Mouse (Mus musculus): Measurements from ENCODE around the gene Trib3. TPM values are rescaled to one million over a fixed set of nuclear protein-coding genes. Genes with fewer than 3 reads are reported as not detected.
A peak's percentile ranks its signal among the peaks of the same experiment; 100 is the strongest.
"Not testable (repeated sequence)": the region's sequence is repeated elsewhere in the genome, so short reads cannot be mapped to it uniquely, and the experiment has no call there.

Gene Trib3
- polyA plus RNA-seq, 1 experiment: 4.2 TPM

- H3K27ac ChIP-seq (ENCODE audit: control insufficient read depth, insufficient read depth, low read depth, low read length, poor library complexity): peak within 1 kb of the TSS; percentile 98
- TF ChIP-seq CTCF (IDR thresholded peaks at IDR 0.05; ENCODE audit: control insufficient read depth, insufficient read depth, low read length): no peak
- peak; percentile 91; the same call in 1 of the 2 replicates for TF ChIP-seq POLR2A (IDR thresholded peaks at IDR 0.05; ENCODE audit: borderline replicate concordance, control insufficient read depth, low read depth, low read length)
- no peaks in the 10 kb centered on the region; the same call in 1 of the 2 replicates for H3K4me1 ChIP-seq (ENCODE audit: control insufficient read depth, insufficient read depth, low read length)
- WGBS: under 1% methylated on average over 68 of the region's 70 CpGs
- H3K4me3 ChIP-seq (replicated peaks; ENCODE audit: control insufficient read depth, low read depth, low read length): peak within 1 kb of the TSS; percentile 98
These were observed 49.9 kb downstream of the Trib3 start, which contains the start of gene Tbc1d20 for GRCm38 (mm10) chr2:152293727-152294475. Tbc1d20 (plus strand) TSS chr2:152293828.

GRCm38 (mm10) chr2:152293179-152293726 is 50.6 kb downstream of the Trib3 start:
- H3K4me3 ChIP-seq (replicated peaks; ENCODE audit: control insufficient read depth, low read depth, low read length): peak overlapping the region; percentile 98
- 0 out of 2 replicates have a peak overlapping the region, but pooled peaks have one; percentile 12 for H3K27ac ChIP-seq (ENCODE audit: control insufficient read depth, insufficient read depth, low read depth, low read length, poor library complexity)
- H3K4me1 ChIP-seq (ENCODE audit: control insufficient read depth, insufficient read depth, low read length): no peaks in the 10 kb centered on the region; the same call in 1 of the 2 replicates
- WGBS: 2% methylated on average over 15 of the region's 15 CpGs
- TF ChIP-seq POLR2A (IDR thresholded peaks at IDR 0.05; ENCODE audit: borderline replicate concordance, control insufficient read depth, low read depth, low read length): no peak
- TF ChIP-seq CTCF (IDR thresholded peaks at IDR 0.05; ENCODE audit: control insufficient read depth, insufficient read depth, low read length): no peak

- Histone ChIP-seq H3K4me3 (replicated peaks; ENCODE audit: control insufficient read depth, low read depth, low read length) (no peak overlapping the region), H3K4me1 (ENCODE audit: control insufficient read depth, insufficient read depth, low read length) (no peaks in the 10 kb centered on the region; the same call in 1 of the 2 replicates), H3K27ac (ENCODE audit: control insufficient read depth, insufficient read depth, low read depth, low read length, poor library complexity) (no peak overlapping the region)
- WGBS: 81% methylated on average over 2 of the region's 2 CpGs
- no peak for TF ChIP-seq POLR2A (IDR thresholded peaks at IDR 0.05; ENCODE audit: borderline replicate concordance, control insufficient read depth, low read depth, low read length)
- TF ChIP-seq CTCF (IDR thresholded peaks at IDR 0.05; ENCODE audit: control insufficient read depth, insufficient read depth, low read length): no peak
These were observed 51.4 kb downstream of the Trib3 start for GRCm38 (mm10) chr2:152292475-152292874.

GRCm38 (mm10) chr2:152289623-152290022 is 54.2 kb downstream of the Trib3 start:
- WGBS: 57% methylated on average over 2 of the region's 2 CpGs
- H3K4me3 ChIP-seq (replicated peaks; ENCODE audit: control insufficient read depth, low read depth, low read length); H3K4me1 ChIP-seq (ENCODE audit: control insufficient read depth, insufficient read depth, low read length); H3K27ac ChIP-seq (ENCODE audit: control insufficient read depth, insufficient read depth, low read depth, low read length, poor library complexity): not testable (repeated sequence)

- Histone ChIP-seq H3K4me3 (replicated peaks; ENCODE audit: control insufficient read depth, low read depth, low read length) (no peak overlapping the region), H3K4me1 (ENCODE audit: control insufficient read depth, insufficient read depth, low read length) (no peaks in the 10 kb centered on the region), H3K27ac (ENCODE audit: control insufficient read depth, insufficient read depth, low read depth, low read length, poor library complexity) (no peak overlapping the region)
- TF ChIP-seq POLR2A (IDR thresholded peaks at IDR 0.05; ENCODE audit: borderline replicate concordance, control insufficient read depth, low read depth, low read length) (no peak), CTCF (IDR thresholded peaks at IDR 0.05; ENCODE audit: control insufficient read depth, insufficient read depth, low read length) (no peak)
- WGBS: 85% methylated on average over 8 of the region's 8 CpGs
These were observed 55.8 kb downstream of the Trib3 start for GRCm38 (mm10) chr2:152288046-152288445.

- Histone ChIP-seq H3K27ac (ENCODE audit: control insufficient read depth, insufficient read depth, low read depth, low read length, poor library complexity) (no peak overlapping the region), H3K4me1 (ENCODE audit: control insufficient read depth, insufficient read depth, low read length) (no peaks in the 10 kb centered on the region), H3K4me3 (replicated peaks; ENCODE audit: control insufficient read depth, low read depth, low read length) (no peak overlapping the region)
- TF ChIP-seq CTCF (IDR thresholded peaks at IDR 0.05; ENCODE audit: control insufficient read depth, insufficient read depth, low read length) (no peak), POLR2A (IDR thresholded peaks at IDR 0.05; ENCODE audit: borderline replicate concordance, control insufficient read depth, low read depth, low read length) (no peak)
- 80% methylated on average over 5 of the region's 5 CpGs for WGBS
These were observed 56.3 kb downstream of the Trib3 start for GRCm38 (mm10) chr2:152287560-152287959.

Other genes starting within 250 kb of the Trib3 start
- 8.9 and 11.6 TPM in 2 replicates for gene Srxn1, start 238.5 kb downstream of the Trib3 start, polyA plus RNA-seq (2011; ENCODE audit: insufficient read depth, insufficient read length, low replicate concordance, missing spikeins)
- 2.1 TPM in 1 of 2 replicates, not detected in the other for gene Tcf15, start 200.5 kb downstream of the Trib3 start, polyA plus RNA-seq (2011; ENCODE audit: insufficient read depth, insufficient read length, low replicate concordance, missing spikeins)
- 41.1 and 52.4 TPM in 2 replicates for gene Csnk2a1, start 117.2 kb downstream of the Trib3 start, polyA plus RNA-seq (2011; ENCODE audit: insufficient read depth, insufficient read length, low replicate concordance, missing spikeins)
- 10.6 and 27.9 TPM in 2 replicates for gene Tbc1d20, start 50.2 kb downstream of the Trib3 start, polyA plus RNA-seq (2011; ENCODE audit: insufficient read depth, insufficient read length, low replicate concordance, missing spikeins)
- 66.2 and 111 TPM in 2 replicates for gene Rbck1, start 11.4 kb downstream of the Trib3 start, polyA plus RNA-seq (2011; ENCODE audit: insufficient read depth, insufficient read length, low replicate concordance, missing spikeins)
- gene Nrsn2, start 32.6 kb upstream of the Trib3 start, polyA plus RNA-seq (2011; ENCODE audit: insufficient read depth, insufficient read length, low replicate concordance, missing spikeins): not detected in 2 replicates
- gene Sox12, start 54.0 kb upstream of the Trib3 start, polyA plus RNA-seq (2011; ENCODE audit: insufficient read depth, insufficient read length, low replicate concordance, missing spikeins): 4.8 and 6.3 TPM in 2 replicates
- gene Zcchc3, start 71.0 kb upstream of the Trib3 start, polyA plus RNA-seq (2011; ENCODE audit: insufficient read depth, insufficient read length, low replicate concordance, missing spikeins): 5.6 and 6.2 TPM in 2 replicates
- 0.66 and 2.9 TPM in 2 replicates for gene 6820408C15Rik, start 71.6 kb upstream of the Trib3 start, polyA plus RNA-seq (2011; ENCODE audit: insufficient read depth, insufficient read length, low replicate concordance, missing spikeins)
- not detected in 2 replicates for gene Defb23, start 120.6 kb upstream of the Trib3 start, polyA plus RNA-seq (2011; ENCODE audit: insufficient read depth, insufficient read length, low replicate concordance, missing spikeins)
- gene Defb20, start 133.0 kb upstream of the Trib3 start, polyA plus RNA-seq (2011; ENCODE audit: insufficient read depth, insufficient read length, low replicate concordance, missing spikeins): not detected in 2 replicates
- not detected in 2 replicates for gene Defb22, start 146.1 kb upstream of the Trib3 start, polyA plus RNA-seq (2011; ENCODE audit: insufficient read depth, insufficient read length, low replicate concordance, missing spikeins)
- not detected in 2 replicates for gene Defb26, start 167.7 kb upstream of the Trib3 start, polyA plus RNA-seq (2011; ENCODE audit: insufficient read depth, insufficient read length, low replicate concordance, missing spikeins)
- not detected in 2 replicates for gene Defb28, start 174.2 kb upstream of the Trib3 start, polyA plus RNA-seq (2011; ENCODE audit: insufficient read depth, insufficient read length, low replicate concordance, missing spikeins)
- not detected in 2 replicates for gene Defb29, start 196.1 kb upstream of the Trib3 start, polyA plus RNA-seq (2011; ENCODE audit: insufficient read depth, insufficient read length, low replicate concordance, missing spikeins)
- not detected in 2 replicates for gene Gm17416, start 225.3 kb upstream of the Trib3 start, polyA plus RNA-seq (2011; ENCODE audit: insufficient read depth, insufficient read length, low replicate concordance, missing spikeins)
- not detected in 2 replicates for gene Defb21, start 228.7 kb upstream of the Trib3 start, polyA plus RNA-seq (2011; ENCODE audit: insufficient read depth, insufficient read length, low replicate concordance, missing spikeins)
- not detected in 2 replicates for gene Defb19, start 236.3 kb upstream of the Trib3 start, polyA plus RNA-seq (2011; ENCODE audit: insufficient read depth, insufficient read length, low replicate concordance, missing spikeins)

All from bone marrow, adult 2 months (tissue).